Mouse (Mus musculus) CD4-positive helper T cell, adult 2 months (primary cell): ENCODE data around the gene Skp1a.
"Not testable (repeated sequence)": the region's sequence is repeated elsewhere in the genome, so short reads cannot be mapped to it uniquely, and the experiment has no call there.

ENCODE experiments used
- DNase-seq: peaks from one replicate; pipeline ENCODE4 v3.0.0-alpha.2; 2012; ENCODE audit warnings: low read depth, missing footprints, low spot score

Skp1a gene

GRCm38 (mm10) chr11:52231606-52232541 lies at the start of gene Skp1a:
TSS of gene Skp1a (plus strand) at chr11:52231995.
- peak; percentile 92 for DNase-seq

GRCm38 (mm10) chr11:52196496-52197023 lies 35.2 kb upstream of the Skp1a start:
- DNase-seq = not testable (repeated sequence)

GRCm38 (mm10) chr11:52213887-52214286 lies 17.9 kb upstream of the Skp1a start, which contains the start of gene Olfr1371:
TSS of gene Olfr1371 (minus strand) at chr11:52213987.
- DNase-seq = no peak

GRCm38 (mm10) chr11:52220282-52220681 lies 11.5 kb upstream of the Skp1a start:
- peak; percentile 75 for DNase-seq

GRCm38 (mm10) chr11:52221921-52222320 lies 9.9 kb upstream of the Skp1a start:
- not testable (repeated sequence) for DNase-seq

- peak; percentile 68 for DNase-seq
Observed at GRCm38 (mm10) chr11:52222891-52223290, 8.9 kb upstream of the Skp1a start.

- peak; percentile 81 for DNase-seq
Observed at GRCm38 (mm10) chr11:52223968-52224682, 7.7 kb upstream of the Skp1a start.

GRCm38 (mm10) chr11:52225986-52226599 lies 5.7 kb upstream of the Skp1a start:
- peak; percentile 9 for DNase-seq

- peak; percentile 0 for DNase-seq
Observed at GRCm38 (mm10) chr11:52227053-52227452, 4.7 kb upstream of the Skp1a start.

GRCm38 (mm10) chr11:52227466-52228226 lies 4.1 kb upstream of the Skp1a start:
- no peak for DNase-seq

GRCm38 (mm10) chr11:52228722-52229448 lies 2.9 kb upstream of the Skp1a start:
- DNase-seq = no peak

- no peak for DNase-seq
Observed at GRCm38 (mm10) chr11:52230694-52231093, 1.1 kb upstream of the Skp1a start.

- DNase-seq = no peak
Observed at GRCm38 (mm10) chr11:52233043-52233653, 1.4 kb downstream of the Skp1a start.

GRCm38 (mm10) chr11:52233906-52234305 lies 2.1 kb downstream of the Skp1a start:
- no peak for DNase-seq

GRCm38 (mm10) chr11:52234509-52234908 lies 2.7 kb downstream of the Skp1a start:
- no peak for DNase-seq

GRCm38 (mm10) chr11:52240898-52241542 lies 9.2 kb downstream of the Skp1a start:
- DNase-seq = peak; percentile 56

- DNase-seq = no peak
Observed at GRCm38 (mm10) chr11:52249452-52249851, 17.7 kb downstream of the Skp1a start.

GRCm38 (mm10) chr11:52251770-52252169 lies 20.0 kb downstream of the Skp1a start:
- no peak for DNase-seq

GRCm38 (mm10) chr11:52252692-52253091 lies 20.9 kb downstream of the Skp1a start:
- DNase-seq = no peak
